ENCODE assay signal across 30 mouse cellular contexts in the genomic region with DNA sequence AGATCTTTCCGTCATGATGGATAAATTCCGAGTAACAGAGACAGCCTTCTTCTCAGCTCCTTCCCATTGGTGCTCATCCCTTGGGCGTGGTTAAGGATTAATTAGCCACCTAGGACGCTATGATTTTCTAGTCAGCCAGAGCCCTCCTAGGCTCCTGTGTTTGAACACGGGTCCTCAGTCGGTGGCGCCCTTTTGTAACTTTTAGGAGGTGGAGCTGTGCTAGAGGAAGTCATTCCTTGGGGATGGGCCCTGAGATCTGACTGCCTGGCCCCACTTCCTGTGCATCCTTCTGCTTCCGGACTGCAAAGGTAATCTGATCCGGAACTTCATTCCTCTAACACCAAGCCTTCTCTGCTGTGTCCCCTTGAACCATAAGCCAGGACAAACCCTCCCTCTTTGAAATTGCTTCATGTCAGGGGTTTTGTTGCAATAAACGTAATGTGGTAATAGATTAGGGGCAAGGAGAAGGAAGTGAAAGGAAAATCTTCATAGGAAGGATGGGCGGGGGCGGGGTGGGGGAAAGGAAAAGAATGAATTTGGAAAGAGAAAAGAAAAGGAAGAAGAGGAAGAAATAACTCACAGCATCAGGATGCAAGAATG. TPM values are rescaled to one million over a fixed set of nuclear protein-coding genes. Genes with fewer than 3 reads are reported as not detected.
DNase-seq lines count a peak whose midpoint lies in the region; ATAC-seq and TF ChIP-seq lines count a peak whose summit lies in the region.
"Had no signal": no experiment of that assay in that cellular context is flagged by ENCODE, and none has a peak within 500 bp of the region (broad histone marks: within the 10 kb centered on the region; RNA-seq: fewer than 3 reads in every experiment).

No protein-coding gene starts in this region.

- intact Hi-C loops in left cerebral cortex, postnatal 25 days (cut with DNase I), result no loop called here

- DNase-seq in ZHBTc4 (ENCODE audit: low read depth, low spot score), result peak; percentile 30
- DNase-seq in thymus, adult 2 months, result no peak
- no peak for DNase-seq in left cerebral cortex, postnatal 25 days (ENCODE audit: low spot score in 2 of 2)
- DNase-seq: adrenal gland, postnatal 10 days; adrenal gland, postnatal 36 days; cerebellum, adult 18-20 months; cerebellum, adult 9-10 months; cerebellum, postnatal 14 days; gastrocnemius, postnatal 10 days; gastrocnemius, postnatal 36 days; heart, adult 18-20 months; heart, postnatal 14 days; heart, postnatal 4 days had no signal

- no peak overlapping the region for H3K27ac ChIP-seq in thymus, adult 2 months (ENCODE audit: control insufficient read depth, insufficient read depth, low read length)
- H3K27ac ChIP-seq: forebrain, embryonic 10.5 days; forebrain, embryonic 13.5 days; heart, embryonic 13.5 days; hindbrain, embryonic 15.5 days had no signal

- no peaks in the 10 kb centered on the region for H3K36me3 ChIP-seq in megakaryocyte, embryonic 14.5 days (replicated peaks; ENCODE audit: low read length)
- no peaks in the 10 kb centered on the region for H3K36me3 ChIP-seq in thymus, adult 2 months (ENCODE audit: control insufficient read depth, insufficient read depth, low read length)
- H3K36me3 ChIP-seq: forebrain, embryonic 10.5 days; heart, embryonic 13.5 days; hindbrain, embryonic 15.5 days had no signal

- H3K27me3 ChIP-seq in megakaryocyte, embryonic 14.5 days (replicated peaks), result no peaks in the 10 kb centered on the region
- no peaks in the 10 kb centered on the region for H3K27me3 ChIP-seq in thymus, adult 2 months (ENCODE audit: control insufficient read depth, insufficient read depth, low read length)
- H3K27me3 ChIP-seq: forebrain, embryonic 13.5 days; heart, embryonic 13.5 days; hindbrain, embryonic 15.5 days had no signal

- peak overlapping the region; percentile 50 for H3K4me3 ChIP-seq in megakaryocyte, embryonic 14.5 days (replicated peaks)
- H3K4me3 ChIP-seq in thymus, adult 2 months (ENCODE audit: control insufficient read depth, insufficient read depth, low read length), result no peak overlapping the region
- H3K4me3 ChIP-seq: forebrain, embryonic 10.5 days; forebrain, embryonic 13.5 days; heart, embryonic 13.5 days; hindbrain, embryonic 15.5 days had no signal

- no peak for TF ChIP-seq CTCF in thymus, adult 2 months (IDR thresholded peaks at IDR 0.05; ENCODE audit: borderline replicate concordance, control insufficient read depth, extremely low read depth, insufficient read depth, low read length, poor library complexity)

- TF ChIP-seq POLR2A in thymus, adult 2 months (IDR thresholded peaks at IDR 0.05; ENCODE audit: control insufficient read depth, extremely low read depth, insufficient read depth, low read length, poor library complexity), result no peak

- no peak for ATAC-seq in megakaryocyte, adult 5-6 weeks (ENCODE audit: poor library complexity, severe bottlenecking)
- peak; percentile 81 for ATAC-seq in granulocyte monocyte progenitor cell, adult 5-6 weeks (replicated peaks; ENCODE audit: poor library complexity, severe bottlenecking)
- ATAC-seq: CD4-positive, CD25-positive, alpha-beta regulatory T cell, adult 4 months; forebrain, embryonic 13.5 days had no signal

- 0 out of 2 replicates have a peak, but pooled peaks cover 3% of the 10 kb centered on the region for H3K9me3 ChIP-seq in megakaryocyte, embryonic 14.5 days
- H3K9me3 ChIP-seq: forebrain, embryonic 10.5 days; forebrain, embryonic 13.5 days; heart, embryonic 13.5 days; hindbrain, embryonic 15.5 days had no signal

- H3K4me1 ChIP-seq in megakaryocyte, embryonic 14.5 days, result no peaks in the 10 kb centered on the region; the same call in 1 of the 2 replicates
- H3K4me1 ChIP-seq in thymus, adult 2 months (replicated peaks; ENCODE audit: control insufficient read depth, insufficient read depth, low read length), result peaks cover 20% of the 10 kb centered on the region
- H3K4me1 ChIP-seq: forebrain, embryonic 13.5 days had no signal

- 91% methylated on average over 12 of the region's 12 CpGs for WGBS in thymus, adult 2 months

RNA-seq across cellular contexts. Expression of a gene that starts 13.5 kb away (rescaled TPM):
- not detected in 2 replicates for polyA plus RNA-seq in megakaryocyte, embryonic 14.5 days (2012; ENCODE audit: insufficient read depth, low replicate concordance)
- total RNA-seq in megakaryocyte, adult 5-6 weeks (2015), result 0.09 TPM in 1 of 2 replicates, not detected in the other
- total RNA-seq in megakaryocyte, adult 5-6 weeks (2017), result not detected in 2 replicates
- not detected in 2 replicates for total RNA-seq in granulocyte monocyte progenitor cell, adult 5-6 weeks (2014; fragmentation: Nextera tagmentation)
- total RNA-seq in granulocyte monocyte progenitor cell, adult 5-6 weeks (2017), result not detected in 2 replicates
- polyA plus RNA-seq in thymus, adult 2 months (2012; rRNA removed), result 0.04 and 0.08 TPM in 2 replicates
- total RNA-seq in left cerebral cortex, postnatal 25 days (2021), result not detected
- total RNA-seq: adrenal gland, adult 18-20 months; adrenal gland, postnatal 36 days; gastrocnemius, adult 18-20 months; gastrocnemius, postnatal 10 days; gastrocnemius, postnatal 36 days; heart, adult 18-20 months; heart, postnatal 14 days; heart, postnatal 4 days; MEL had no signal
- polyA plus RNA-seq: C2C12; CD4-positive, CD25-positive, alpha-beta regulatory T cell, adult 4 months; embryonic facial prominence, embryonic 11.5 days; embryonic facial prominence, embryonic 14.5 days; forebrain, embryonic 10.5 days; forebrain, embryonic 13.5 days; forebrain, embryonic 16.5 days; heart, embryonic 16.5 days; hindbrain, embryonic 11.5 days; hindbrain, embryonic 15.5 days had no signal
